Mouse (Mus musculus): ENCODE data around the gene Ms4a4c. TPM values are rescaled to one million over a fixed set of nuclear protein-coding genes. Genes with fewer than 3 reads are reported as not detected.
"Not testable (repeated sequence)": the region's sequence is repeated elsewhere in the genome, so short reads cannot be mapped to it uniquely, and the experiment has no call there.

Ms4a4c gene
- polyA plus RNA-seq, 1 experiment from 2014 or later: 0.62 TPM

GRCm38 (mm10) chr19:11408591-11408990, 4.0 kb downstream of the Ms4a4c start:
- WGBS: 92% methylated on average over 1 of the region's 1 CpGs
- no peak overlapping the region for H3K4me3 ChIP-seq
- H3K27ac ChIP-seq: no peak overlapping the region
- no peaks in the 10 kb centered on the region for H3K27me3 ChIP-seq
- no peaks in the 10 kb centered on the region for H3K9me3 ChIP-seq
- no peak overlapping the region for H3K4me2 ChIP-seq (replicated peaks)
- no peaks in the 10 kb centered on the region for H3K4me1 ChIP-seq
- ATAC-seq (ENCODE audit: low FRiP score, low read depth): no peak
- no peak overlapping the region for H3K9ac ChIP-seq
- H3K36me3 ChIP-seq: no peaks in the 10 kb centered on the region

DNA sequence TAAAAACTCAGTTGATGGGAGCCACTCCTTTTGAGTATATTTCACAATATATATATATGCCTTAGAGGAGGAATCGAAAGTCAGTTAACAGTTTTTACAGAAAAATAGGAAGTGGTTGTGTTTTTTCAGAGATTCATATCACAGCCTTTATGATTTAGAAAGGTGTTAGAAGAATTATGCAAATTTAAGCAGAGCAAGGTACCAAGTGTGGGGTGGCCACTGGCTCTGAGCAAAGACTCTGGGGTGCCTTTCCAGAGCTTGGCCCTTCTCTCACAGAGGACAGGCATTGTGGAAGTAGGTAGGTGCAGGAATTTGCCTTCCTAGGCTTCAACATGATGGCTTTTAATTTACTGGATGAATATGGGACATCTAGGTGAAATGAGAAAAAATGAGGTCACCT, 7.1 kb downstream of the Ms4a4c start:
- Histone ChIP-seq H3K9ac (no peak overlapping the region), H3K9me3 (no peaks in the 10 kb centered on the region), H3K4me1 (no peaks in the 10 kb centered on the region), H3K27ac (no peak overlapping the region), H3K27me3 (no peaks in the 10 kb centered on the region), H3K36me3 (no peaks in the 10 kb centered on the region), H3K4me3 (no peak overlapping the region), H3K4me2 (replicated peaks) (no peak overlapping the region)
- WGBS: 77% methylated on average over 1 of the region's 1 CpGs
- no peak for ATAC-seq (ENCODE audit: low FRiP score, low read depth)

- Histone ChIP-seq H3K27ac (no peak overlapping the region), H3K4me3 (no peak overlapping the region), H3K36me3 (no peaks in the 10 kb centered on the region), H3K4me1 (no peaks in the 10 kb centered on the region), H3K4me2 (replicated peaks) (no peak overlapping the region), H3K9ac (no peak overlapping the region), H3K9me3 (no peaks in the 10 kb centered on the region), H3K27me3 (no peaks in the 10 kb centered on the region)
- 84% methylated on average over 1 of the region's 1 CpGs for WGBS
- ATAC-seq (ENCODE audit: low FRiP score, low read depth): no peak
Measured at GRCm38 (mm10) chr19:11414084-11414483, 9.5 kb downstream of the Ms4a4c start.

DNA sequence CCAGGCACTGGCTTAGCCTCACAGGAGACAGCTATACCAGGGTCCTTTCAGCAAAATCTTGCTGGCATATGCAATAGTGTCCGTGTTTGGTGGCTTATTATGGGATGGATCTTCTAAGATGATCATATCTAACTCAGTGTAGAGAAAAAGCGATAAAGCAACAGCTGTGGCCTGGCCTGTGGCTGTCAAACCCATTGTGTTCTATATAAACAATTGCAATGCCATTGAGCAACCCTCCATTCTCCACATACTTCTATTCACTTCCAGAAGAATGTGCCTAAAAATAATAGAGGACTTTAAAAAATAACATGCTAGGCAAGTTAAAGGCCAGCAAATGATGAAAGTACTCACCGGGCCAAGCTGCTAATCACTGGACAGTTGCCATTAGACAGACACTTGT, 11.0 kb downstream of the Ms4a4c start:
- H3K4me3 ChIP-seq: no peak overlapping the region
- H3K4me1 ChIP-seq: no peaks in the 10 kb centered on the region
- no peak overlapping the region for H3K4me2 ChIP-seq (replicated peaks)
- H3K36me3 ChIP-seq: no peaks in the 10 kb centered on the region
- no peaks in the 10 kb centered on the region for H3K27me3 ChIP-seq
- H3K9me3 ChIP-seq: no peaks in the 10 kb centered on the region
- WGBS: 77% methylated on average over 3 of the region's 3 CpGs
- no peak overlapping the region for H3K9ac ChIP-seq
- no peak for ATAC-seq (ENCODE audit: low FRiP score, low read depth)
- H3K27ac ChIP-seq: no peak overlapping the region

DNA sequence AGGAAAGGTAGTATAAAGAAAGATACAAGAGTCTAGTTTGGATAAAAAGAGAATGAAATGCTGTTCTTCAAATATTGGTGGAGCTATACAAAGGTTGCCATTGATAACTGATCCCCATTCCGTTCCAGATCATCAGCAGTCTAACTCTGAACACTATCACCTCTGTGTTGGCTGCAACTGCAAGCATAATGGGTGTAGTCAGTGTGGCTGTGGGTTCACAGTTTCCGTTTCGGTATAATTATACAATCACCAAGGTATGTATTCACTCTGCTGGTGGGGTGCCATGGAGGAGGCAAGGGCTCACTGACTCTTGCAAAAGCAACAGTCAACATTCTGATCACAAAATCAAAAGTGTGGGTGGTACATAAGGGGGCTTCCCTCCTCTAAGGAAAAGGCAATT, 14.3 kb downstream of the Ms4a4c start:
- 88% methylated on average over 3 of the region's 3 CpGs for WGBS
- H3K4me1 ChIP-seq; H3K36me3 ChIP-seq; H3K9ac ChIP-seq; H3K27ac ChIP-seq; H3K9me3 ChIP-seq; H3K4me2 ChIP-seq (replicated peaks); H3K4me3 ChIP-seq; ATAC-seq (ENCODE audit: low FRiP score, low read depth); H3K27me3 ChIP-seq: not testable (repeated sequence)

DNA sequence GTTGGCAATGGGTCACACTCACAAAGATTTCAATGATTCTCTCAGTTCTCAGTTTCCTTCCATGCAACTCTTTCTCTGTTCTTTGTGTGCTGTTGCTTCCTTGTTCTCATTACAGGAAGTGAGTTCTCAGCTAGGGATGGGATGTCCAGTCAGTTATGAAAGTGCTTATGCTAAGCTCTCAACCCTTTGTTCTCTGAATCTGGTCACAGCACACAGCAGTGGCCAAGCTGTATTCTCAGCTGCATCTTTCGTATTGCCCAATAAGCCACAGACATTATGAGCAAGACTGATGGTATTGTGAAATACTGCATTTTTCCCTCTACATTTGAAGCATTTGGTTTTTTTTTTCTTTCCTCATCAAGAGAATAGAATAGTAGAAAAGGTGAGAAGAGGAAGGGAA, 26.6 kb downstream of the Ms4a4c start:
- H3K27ac ChIP-seq; H3K9ac ChIP-seq; H3K4me2 ChIP-seq (replicated peaks); H3K36me3 ChIP-seq; ATAC-seq (ENCODE audit: low FRiP score, low read depth); H3K4me1 ChIP-seq; H3K9me3 ChIP-seq; H3K27me3 ChIP-seq; H3K4me3 ChIP-seq: not testable (repeated sequence)
- 88% methylated on average over 1 of the region's 1 CpGs for WGBS

- Histone ChIP-seq H3K4me2 (replicated peaks) (no peak overlapping the region), H3K4me1 (no peaks in the 10 kb centered on the region), H3K9ac (no peak overlapping the region), H3K9me3 (no peaks in the 10 kb centered on the region), H3K4me3 (no peak overlapping the region), H3K27ac (no peak overlapping the region), H3K27me3 (no peaks in the 10 kb centered on the region), H3K36me3 (no peaks in the 10 kb centered on the region)
- no peak for ATAC-seq (ENCODE audit: low FRiP score, low read depth)
- WGBS: 86% methylated on average over 4 of the region's 4 CpGs
Measured at GRCm38 (mm10) chr19:11435058-11435834, 30.7 kb downstream of the Ms4a4c start.

- H3K27me3 ChIP-seq: no peaks in the 10 kb centered on the region
- no peaks in the 10 kb centered on the region for H3K4me1 ChIP-seq
- no peak within 1 kb of the TSS for H3K27ac ChIP-seq
- no peaks in the 10 kb centered on the region for H3K9me3 ChIP-seq
- no peak for ATAC-seq (ENCODE audit: low FRiP score, low read depth)
- no peak within 1 kb of the TSS for H3K9ac ChIP-seq
- H3K4me2 ChIP-seq (replicated peaks): no peak within 1 kb of the TSS
- no peak within 1 kb of the TSS for H3K4me3 ChIP-seq
- H3K36me3 ChIP-seq: no peaks in the 10 kb centered on the region
Measured at GRCm38 (mm10) chr19:11443338-11443737, 38.8 kb downstream of the Ms4a4c start, which contains the start of gene Ms4a4b. Ms4a4b (plus strand) TSS chr19:11443553.

DNA sequence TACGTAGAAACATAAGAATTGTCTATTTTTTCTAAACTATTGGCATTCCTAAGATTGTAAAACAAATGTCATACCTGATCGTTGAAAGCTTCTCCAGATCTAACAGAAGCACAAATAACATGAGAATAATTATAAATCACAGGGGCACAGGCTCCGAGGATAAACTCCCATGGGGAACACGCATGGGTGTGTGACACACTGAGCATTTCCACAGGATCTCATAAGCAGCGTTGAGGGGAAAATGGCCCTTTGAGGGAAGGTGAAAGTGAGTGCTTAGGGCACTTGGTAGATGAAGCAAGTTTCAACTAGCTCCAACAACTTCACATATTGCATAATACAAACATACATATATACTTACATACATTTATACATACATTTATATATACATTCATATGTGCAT, 39.4 kb downstream of the Ms4a4c start:
- no peak for ATAC-seq (ENCODE audit: low FRiP score, low read depth)
- H3K9me3 ChIP-seq: no peaks in the 10 kb centered on the region
- 82% methylated on average over 5 of the region's 5 CpGs for WGBS

DNA sequence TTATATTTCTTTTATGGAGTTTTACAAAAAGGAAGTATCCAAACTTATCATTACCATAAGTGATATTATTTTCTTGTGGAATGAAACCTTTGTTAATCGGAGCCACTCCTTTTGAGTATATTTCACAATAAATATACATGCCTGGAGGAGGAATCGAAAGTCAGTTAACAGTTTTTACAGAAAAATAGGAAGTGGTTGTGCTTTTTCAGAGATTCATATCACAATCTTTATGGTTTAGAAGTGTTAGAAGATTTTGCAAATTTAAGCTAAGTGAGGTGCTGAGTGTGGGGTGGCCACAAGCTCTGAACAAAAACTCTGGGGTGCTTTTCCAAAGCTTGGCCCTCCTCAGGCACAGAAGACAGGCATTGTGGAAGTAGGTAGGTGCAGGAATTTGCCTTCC, 42.7 kb downstream of the Ms4a4c start:
- Histone ChIP-seq H3K9ac (no peak overlapping the region), H3K4me2 (replicated peaks) (no peak overlapping the region), H3K4me1 (no peaks in the 10 kb centered on the region), H3K9me3 (no peaks in the 10 kb centered on the region), H3K27me3 (no peaks in the 10 kb centered on the region), H3K36me3 (no peaks in the 10 kb centered on the region), H3K4me3 (no peak overlapping the region), H3K27ac (no peak overlapping the region)
- no peak for ATAC-seq (ENCODE audit: low FRiP score, low read depth)
- 80% methylated on average over 2 of the region's 2 CpGs for WGBS

More for the DNA sequence above, 39.4 kb downstream of the Ms4a4c start:
- Histone ChIP-seq H3K4me2 (replicated peaks) (no peak overlapping the region), H3K9ac (no peak overlapping the region), H3K27ac (no peak overlapping the region), H3K27me3 (no peaks in the 10 kb centered on the region), H3K36me3 (no peaks in the 10 kb centered on the region), H3K4me1 (no peaks in the 10 kb centered on the region), H3K4me3 (no peak overlapping the region)

DNA sequence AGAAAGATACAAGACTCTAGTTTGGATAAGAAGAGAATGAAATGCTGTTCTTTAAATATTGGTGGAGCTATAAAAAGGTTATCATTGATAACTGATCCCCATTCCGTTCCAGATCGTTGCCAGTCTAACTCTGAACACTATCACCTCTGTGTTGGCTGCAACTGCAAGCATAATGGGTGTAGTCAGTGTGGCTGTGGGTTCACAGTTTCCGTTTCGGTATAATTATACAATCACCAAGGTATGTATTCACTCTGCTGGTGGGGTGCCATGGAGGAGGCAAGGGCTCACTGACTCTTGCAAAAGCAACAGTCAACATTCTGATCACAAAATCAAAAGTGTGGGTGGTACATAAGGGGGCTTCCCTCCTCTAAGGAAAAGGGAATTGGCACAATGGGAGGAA, 54.5 kb downstream of the Ms4a4c start:
- WGBS: 85% methylated on average over 4 of the region's 4 CpGs
- H3K27ac ChIP-seq; H3K36me3 ChIP-seq; H3K4me3 ChIP-seq; H3K27me3 ChIP-seq; ATAC-seq (ENCODE audit: low FRiP score, low read depth); H3K9ac ChIP-seq; H3K4me1 ChIP-seq; H3K4me2 ChIP-seq (replicated peaks); H3K9me3 ChIP-seq: not testable (repeated sequence)

- not testable (repeated sequence) for H3K4me1 ChIP-seq; H3K9me3 ChIP-seq; H3K4me3 ChIP-seq; H3K36me3 ChIP-seq; H3K27me3 ChIP-seq; H3K9ac ChIP-seq; H3K4me2 ChIP-seq (replicated peaks); ATAC-seq (ENCODE audit: low FRiP score, low read depth); H3K27ac ChIP-seq
- 50% methylated on average over 1 of the region's 1 CpGs for WGBS
Measured at GRCm38 (mm10) chr19:11464795-11465194, 60.2 kb downstream of the Ms4a4c start.

GRCm38 (mm10) chr19:11466471-11466870, 61.9 kb downstream of the Ms4a4c start:
- H3K4me2 ChIP-seq (replicated peaks): no peak overlapping the region
- no peaks in the 10 kb centered on the region for H3K9me3 ChIP-seq
- no peak for ATAC-seq (ENCODE audit: low FRiP score, low read depth)
- H3K36me3 ChIP-seq: no peaks in the 10 kb centered on the region
- H3K4me3 ChIP-seq: no peak overlapping the region
- no peak overlapping the region for H3K9ac ChIP-seq
- H3K27ac ChIP-seq: no peak overlapping the region
- H3K27me3 ChIP-seq: no peaks in the 10 kb centered on the region
- no peaks in the 10 kb centered on the region for H3K4me1 ChIP-seq
- 76% methylated on average over 5 of the region's 5 CpGs for WGBS
